Mouse (Mus musculus) stomach, embryonic 16.5 days (tissue): ENCODE data around the gene Hnrnpu. TPM values are rescaled to one million over a fixed set of nuclear protein-coding genes. Genes with fewer than 3 reads are reported as not detected.
A peak's percentile ranks its signal among the peaks of the same experiment; 100 is the strongest.

ENCODE experiments used
- ATAC-seq: fragments of 200-750 bp; cut with Nextera tagmentation; 2 replicates; pipeline ENCODE4 v1.8.0; 2017; ENCODE audit warnings: moderate number of reproducible peaks, moderate TSS enrichment; ENCODE audit not compliant: insufficient read depth, low FRiP score
- H3K27ac ChIP-seq: fragments of 300-500 bp; sonication (generic); 2 replicates; pipeline ENCODE4 v1.5.1; 2014; ENCODE audit warnings: low read length
- H3K27me3 ChIP-seq: fragments of 300-500 bp; sonication (generic); 2 replicates; pipeline ENCODE4 v1.6.1; 2014; ENCODE audit warnings: low read length, control low read depth, mixed read lengths; ENCODE audit not compliant: control insufficient read depth, insufficient read depth
- H3K36me3 ChIP-seq: fragments of 300-500 bp; sonication (generic); 2 replicates; pipeline ENCODE4 v1.6.1; 2014; ENCODE audit warnings: low read length; ENCODE audit not compliant: control insufficient read depth, insufficient read depth
- H3K4me1 ChIP-seq: fragments of 300-500 bp; sonication (generic); 2 replicates; pipeline ENCODE4 v1.6.1; 2014; ENCODE audit warnings: low read length, control low read depth, mixed read lengths; ENCODE audit not compliant: control insufficient read depth, insufficient read depth
- H3K4me2 ChIP-seq: fragments of 300-500 bp; sonication (generic); 2 replicates; pipeline ENCODE4 v1.6.1; 2014; ENCODE audit warnings: low read depth, low read length, mixed read lengths
- H3K4me3 ChIP-seq: fragments of 300-500 bp; sonication (generic); replicated peaks from 2 replicates; pipeline ENCODE4 v1.5.1; 2014; ENCODE audit warnings: mild to moderate bottlenecking, low read length
- H3K9ac ChIP-seq: fragments of 300-500 bp; sonication (generic); 2 replicates; pipeline ENCODE4 v1.6.1; 2014; ENCODE audit warnings: low read length
- H3K9me3 ChIP-seq: fragments of 300-500 bp; sonication (generic); replicated peaks from 2 replicates; pipeline ENCODE4 v1.6.1; 2016; ENCODE audit warnings: low read length, control low read depth; ENCODE audit not compliant: control insufficient read depth
- WGBS: fragments of 180-500 bp; shearing (Covaris S2); extraction: QIAGEN DNeasy Blood & Tissue Kit; methylation state at CpG from one replicate; pipeline ENCODE4 v1.1.7; 2014; 5-methylcytosine and 5-hydroxymethylcytosine counted together
- polyA plus RNA-seq: library from polyadenylated mRNA; unstranded; fragments of >200 nt; fragmentation: Nextera tagmentation; extraction: Ambion mirVana; gene quantifications from 2 replicates; pipeline ENCODE4 v1.2.1, GENCODE M21; 2015

Hnrnpu gene
- polyA plus RNA-seq, 1 experiment from 2014 or later = 162 TPM

DNA sequence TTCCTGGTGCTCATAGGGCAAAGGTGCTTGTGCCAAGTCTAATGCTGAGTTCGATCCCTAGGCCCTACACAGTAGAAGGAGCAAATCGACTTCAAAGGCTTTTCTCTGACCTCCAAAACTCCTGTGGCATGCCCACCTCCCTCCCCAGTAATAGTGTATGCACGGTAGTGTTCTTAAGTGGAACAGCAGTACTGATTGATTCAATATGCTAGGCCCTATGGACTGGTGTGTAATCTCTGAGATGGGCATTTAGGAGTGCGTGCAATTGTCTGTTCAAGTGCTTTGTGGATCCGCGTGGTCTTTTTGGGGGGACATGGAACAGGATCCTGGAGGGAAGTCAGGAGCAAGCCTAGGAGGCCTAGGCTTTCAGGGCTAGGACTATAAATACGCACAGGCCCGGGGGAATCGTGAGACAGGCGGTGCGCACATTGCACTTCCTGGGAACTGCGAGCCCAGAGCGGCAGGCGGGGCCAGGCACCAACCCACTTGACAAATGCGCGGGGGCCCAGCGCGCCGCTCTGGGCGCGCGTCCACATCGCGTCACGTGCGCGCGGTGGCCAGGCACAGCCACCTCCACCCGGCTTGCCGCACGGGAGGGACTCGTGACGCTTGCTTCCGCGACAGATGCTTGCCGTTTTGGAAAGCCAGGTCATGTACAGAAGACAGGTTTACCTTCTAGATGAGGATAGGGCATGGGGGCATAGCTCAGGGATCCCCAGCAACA lies 31.1 kb upstream of the Hnrnpu start:
- no peaks in the 10 kb centered on the region for H3K9me3 ChIP-seq

DNA sequence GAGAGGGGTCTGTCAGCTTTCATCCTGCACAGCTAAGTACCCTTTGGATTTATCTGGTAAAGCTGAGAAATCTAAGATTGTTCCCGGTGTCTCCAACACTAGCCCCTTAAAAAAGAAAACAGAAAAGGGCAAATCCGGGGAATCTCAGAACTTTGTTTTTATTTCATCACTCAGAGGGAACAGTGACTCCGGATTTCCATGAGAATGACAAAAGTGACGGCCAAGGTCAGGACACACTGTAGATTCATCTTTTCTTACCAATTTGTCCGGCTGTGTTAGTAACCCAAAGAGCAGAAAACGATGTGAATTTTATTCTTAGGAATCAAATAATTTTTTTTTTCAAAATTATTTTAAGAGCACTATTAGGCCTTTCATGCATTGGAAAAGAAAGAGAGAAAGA lies 30.5 kb upstream of the Hnrnpu start:
- Histone ChIP-seq H3K9ac (no peak overlapping the region; the same call in 1 of the 2 replicates), H3K36me3 (no peaks in the 10 kb centered on the region), H3K4me2 (no peak overlapping the region), H3K4me3 (no peak overlapping the region; the same call in 1 of the 2 replicates), H3K27ac (no peak overlapping the region; the same call in 1 of the 2 replicates), H3K4me1 (peaks cover 5% of the 10 kb centered on the region; the same call in 1 of the 2 replicates), H3K27me3 (no peaks in the 10 kb centered on the region), H3K9me3 (no peaks in the 10 kb centered on the region)
- 70% methylated on average over 6 of the region's 6 CpGs for WGBS
- ATAC-seq = no peak

More for the DNA sequence above, 31.1 kb upstream of the Hnrnpu start:
- peak overlapping the region; percentile 65 for H3K9ac ChIP-seq
- WGBS = 3% methylated on average over 36 of the region's 36 CpGs
- H3K4me2 ChIP-seq = peak overlapping the region; percentile 85
- peak overlapping the region; percentile 58 for H3K27ac ChIP-seq
- no peaks in the 10 kb centered on the region for H3K36me3 ChIP-seq
- peak overlapping the region; percentile 52 for H3K4me3 ChIP-seq
- ATAC-seq = peak; percentile 97
- H3K4me1 ChIP-seq = peaks cover 5% of the 10 kb centered on the region; the same call in 1 of the 2 replicates
- H3K27me3 ChIP-seq = no peaks in the 10 kb centered on the region

DNA sequence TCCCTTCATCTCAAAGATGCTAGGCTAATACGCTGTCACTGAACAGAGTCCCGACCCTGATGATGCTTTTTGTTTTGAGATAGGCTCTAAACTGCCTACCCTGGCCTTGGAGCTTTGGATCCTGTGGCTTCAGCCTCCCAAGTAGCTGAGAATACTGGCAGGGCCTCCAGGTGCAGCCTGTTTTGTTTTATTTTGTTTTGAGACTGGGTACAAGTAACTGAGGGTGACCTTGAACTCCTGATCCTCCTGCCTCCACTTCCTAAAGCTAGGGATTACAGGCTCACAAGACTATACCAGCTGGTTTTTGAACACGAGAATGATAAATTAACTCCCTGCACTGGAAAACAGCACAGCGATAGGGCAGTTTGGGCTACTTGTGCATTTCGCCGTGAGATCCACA lies 27.6 kb upstream of the Hnrnpu start:
- ATAC-seq = no peak

DNA sequence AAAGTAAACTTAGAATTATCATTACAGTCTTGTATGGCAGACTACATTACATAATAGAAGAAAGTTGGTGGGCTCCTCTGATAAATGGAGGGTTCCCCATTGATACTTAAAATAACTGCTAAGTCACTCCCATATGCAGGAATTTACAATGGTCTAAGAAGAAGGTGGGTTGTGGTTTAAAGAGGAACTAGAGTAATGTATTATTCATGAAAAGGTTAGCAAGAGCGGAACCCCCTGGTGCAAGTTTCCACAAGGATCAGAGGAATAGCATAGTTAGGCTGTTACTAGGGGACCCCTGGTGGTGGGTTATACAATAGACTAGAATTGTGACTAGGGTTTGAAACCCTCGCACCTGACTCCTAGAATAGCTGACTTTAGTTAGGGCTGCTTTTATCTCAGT lies 23.1 kb upstream of the Hnrnpu start:
- Histone ChIP-seq H3K4me3 (no peak overlapping the region), H3K9me3 (no peaks in the 10 kb centered on the region), H3K27me3 (no peaks in the 10 kb centered on the region), H3K4me1 (no peaks in the 10 kb centered on the region), H3K9ac (no peak overlapping the region), H3K36me3 (no peaks in the 10 kb centered on the region), H3K4me2 (no peak overlapping the region), H3K27ac (no peak overlapping the region)
- ATAC-seq = no peak
- 86% methylated on average over 2 of the region's 2 CpGs for WGBS

More for the DNA sequence above, 27.6 kb upstream of the Hnrnpu start:
- Histone ChIP-seq H3K27ac (no peak overlapping the region), H3K36me3 (no peaks in the 10 kb centered on the region), H3K4me3 (no peak overlapping the region), H3K27me3 (no peaks in the 10 kb centered on the region), H3K9ac (no peak overlapping the region), H3K4me1 (peaks cover 5% of the 10 kb centered on the region; the same call in 1 of the 2 replicates), H3K9me3 (no peaks in the 10 kb centered on the region), H3K4me2 (no peak overlapping the region)
- WGBS = 67% methylated on average over 6 of the region's 6 CpGs

DNA sequence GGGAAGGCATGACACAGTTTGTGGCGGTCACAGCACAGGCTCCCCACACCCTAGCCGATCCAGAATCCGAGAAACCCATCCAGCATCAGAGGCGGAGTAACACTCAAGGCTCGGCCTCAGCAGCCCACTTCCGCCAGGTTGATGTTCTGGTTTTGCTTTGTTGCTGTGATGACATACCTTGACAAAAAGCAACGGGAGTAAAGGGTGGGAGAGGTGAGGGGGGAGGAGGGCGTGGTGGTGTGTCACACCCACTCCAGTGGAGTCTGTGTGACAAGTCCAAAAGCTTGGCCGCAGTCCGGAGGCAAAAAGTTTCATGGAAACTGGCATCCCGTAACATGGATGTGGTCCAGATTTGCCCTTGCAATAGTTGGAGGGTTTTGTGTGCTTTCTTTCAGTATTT lies 22.7 kb upstream of the Hnrnpu start:
- ATAC-seq = no peak
- no peaks in the 10 kb centered on the region for H3K27me3 ChIP-seq
- no peak overlapping the region for H3K4me2 ChIP-seq
- H3K4me3 ChIP-seq = no peak overlapping the region
- no peak overlapping the region for H3K9ac ChIP-seq
- no peaks in the 10 kb centered on the region for H3K4me1 ChIP-seq
- no peak overlapping the region for H3K27ac ChIP-seq
- H3K9me3 ChIP-seq = no peaks in the 10 kb centered on the region
- H3K36me3 ChIP-seq = no peaks in the 10 kb centered on the region
- 83% methylated on average over 11 of the region's 11 CpGs for whole genome bisulfite sequencing

DNA sequence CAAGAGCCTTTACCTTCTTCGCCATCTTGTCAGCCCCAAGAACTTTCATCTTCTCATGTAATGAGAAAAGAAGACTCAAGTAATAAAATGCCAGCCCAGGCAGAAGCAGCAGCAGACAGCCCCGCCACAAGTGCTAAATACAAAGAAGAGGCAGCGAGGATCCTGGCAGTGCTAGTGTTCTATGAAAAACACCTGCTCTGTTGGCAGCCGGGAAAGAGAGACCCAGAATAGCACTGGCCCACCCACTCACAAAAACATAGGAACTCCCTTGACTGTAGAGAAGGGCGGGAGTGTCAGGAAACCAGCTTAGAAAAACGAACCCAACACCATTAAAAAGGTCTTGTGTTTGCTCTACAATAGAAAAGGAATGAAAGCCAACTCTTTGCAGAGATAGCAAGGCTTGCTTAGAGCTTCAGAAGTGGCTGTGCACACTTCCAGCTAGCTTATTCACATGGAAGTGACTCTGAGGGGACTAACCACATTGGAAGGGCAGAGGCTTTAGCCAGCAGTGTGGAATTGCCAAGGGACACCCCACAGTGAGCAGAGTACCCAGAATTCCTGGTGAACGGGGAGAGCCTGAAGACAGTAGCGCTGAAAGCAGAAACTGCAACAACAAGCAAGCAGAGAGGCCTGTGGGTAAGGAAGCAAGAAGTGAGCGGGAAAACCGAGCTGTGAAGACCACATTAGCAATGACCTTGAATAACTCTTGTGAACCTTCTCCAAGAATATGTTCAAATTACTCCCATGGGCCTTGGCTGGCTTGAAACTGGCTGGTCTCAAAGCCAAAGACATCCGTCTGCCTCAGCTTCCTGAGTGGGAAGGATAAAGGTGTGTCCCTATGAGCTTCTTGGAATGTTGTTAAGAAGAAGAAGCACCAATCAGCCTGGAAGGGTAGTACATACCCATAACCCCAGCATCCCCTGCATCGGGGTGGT lies 20.4 kb upstream of the Hnrnpu start:
- 65% methylated on average over 12 of the region's 12 CpGs for WGBS
- ATAC-seq = no peak
- H3K27ac ChIP-seq = no peak overlapping the region
- no peaks in the 10 kb centered on the region for H3K4me1 ChIP-seq
- H3K4me2 ChIP-seq = no peak overlapping the region
- no peaks in the 10 kb centered on the region for H3K36me3 ChIP-seq
- no peaks in the 10 kb centered on the region for H3K9me3 ChIP-seq
- H3K27me3 ChIP-seq = no peaks in the 10 kb centered on the region
- H3K4me3 ChIP-seq = no peak overlapping the region
- H3K9ac ChIP-seq = no peak overlapping the region

DNA sequence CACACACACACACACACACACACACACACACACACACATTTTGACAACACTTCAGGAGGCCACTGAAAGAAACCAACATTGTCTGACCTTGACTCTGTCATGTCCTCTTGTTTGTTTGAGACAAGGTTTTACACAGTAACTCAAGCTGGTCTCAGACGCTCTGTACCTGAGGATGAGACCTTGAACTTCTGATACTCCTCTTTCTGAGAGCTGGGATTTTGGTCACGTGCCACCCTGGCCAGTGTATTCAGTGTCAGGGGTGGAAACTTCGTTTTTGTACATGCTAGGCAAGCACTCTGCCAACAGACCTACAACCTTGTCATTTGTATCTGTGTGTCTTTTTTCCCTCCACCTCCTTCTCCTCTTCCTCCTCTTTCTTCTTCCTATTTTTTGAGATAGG lies 17.0 kb upstream of the Hnrnpu start:
- Histone ChIP-seq H3K4me3 (no peak overlapping the region), H3K4me2 (no peak overlapping the region), H3K9me3 (no peaks in the 10 kb centered on the region), H3K4me1 (no peaks in the 10 kb centered on the region), H3K9ac (no peak overlapping the region), H3K36me3 (no peaks in the 10 kb centered on the region), H3K27ac (no peak overlapping the region), H3K27me3 (no peaks in the 10 kb centered on the region)
- WGBS = 50% methylated on average over 3 of the region's 3 CpGs
- ATAC-seq = no peak

DNA sequence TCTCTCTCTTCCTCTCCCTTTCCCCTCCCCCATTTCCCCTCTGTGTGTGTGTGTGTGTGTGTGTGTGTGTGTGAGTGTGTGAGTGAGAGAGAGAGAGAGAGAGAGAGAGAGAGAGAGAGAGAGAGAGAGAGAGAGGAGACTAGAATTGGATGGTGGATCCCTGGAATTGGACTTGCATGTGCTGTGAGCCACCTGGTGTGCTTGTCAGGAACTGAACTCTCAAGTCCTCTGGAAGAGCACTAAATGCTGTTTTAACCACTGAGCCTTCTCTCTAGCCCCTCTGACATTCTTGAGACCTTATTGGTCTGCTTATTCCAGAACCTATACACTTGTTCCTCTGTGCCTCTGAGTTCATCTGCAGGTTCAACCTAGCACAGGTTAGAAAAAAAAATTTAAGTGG lies 14.0 kb upstream of the Hnrnpu start:
- Histone ChIP-seq H3K4me2 (no peak overlapping the region), H3K9ac (no peak overlapping the region), H3K4me1 (no peaks in the 10 kb centered on the region), H3K36me3 (no peaks in the 10 kb centered on the region), H3K9me3 (no peaks in the 10 kb centered on the region), H3K4me3 (no peak overlapping the region), H3K27ac (no peak overlapping the region), H3K27me3 (no peaks in the 10 kb centered on the region)
- ATAC-seq = no peak

DNA sequence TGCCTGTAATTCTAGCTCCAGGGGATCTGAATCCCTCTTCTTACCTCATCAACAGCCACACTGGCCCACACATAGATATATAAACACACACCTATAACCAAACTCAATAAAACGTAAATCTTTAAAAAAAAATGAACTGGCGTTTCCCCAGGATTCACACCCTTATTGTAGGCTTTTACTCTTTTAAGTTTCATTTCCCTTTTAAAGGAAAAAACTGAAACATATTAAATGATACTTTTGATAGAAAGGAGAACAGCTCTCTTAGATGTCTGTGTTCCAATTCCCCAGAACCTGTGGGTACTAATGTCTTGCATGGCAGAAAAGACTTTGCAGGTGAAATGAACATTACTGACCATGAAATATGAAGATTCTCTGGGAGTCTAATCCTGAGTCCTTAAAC lies 13.2 kb upstream of the Hnrnpu start:
- no peak overlapping the region for H3K9ac ChIP-seq
- no peak overlapping the region for H3K4me2 ChIP-seq
- H3K9me3 ChIP-seq = no peaks in the 10 kb centered on the region
- H3K36me3 ChIP-seq = no peaks in the 10 kb centered on the region
- no peak overlapping the region for H3K4me3 ChIP-seq
- H3K4me1 ChIP-seq = no peaks in the 10 kb centered on the region
- ATAC-seq = no peak
- 91% methylated on average over 2 of the region's 2 CpGs for WGBS
- H3K27me3 ChIP-seq = no peaks in the 10 kb centered on the region
- H3K27ac ChIP-seq = no peak overlapping the region
